Mouse (Mus musculus) liver, adult 2 months (tissue): ENCODE results near the gene Gm11549. TPM values are rescaled to one million over a fixed set of nuclear protein-coding genes. Genes with fewer than 3 reads are reported as not detected.
A peak's percentile ranks its signal among the peaks of the same experiment; 100 is the strongest.

ENCODE experiments used
- DNase-seq: peaks from one replicate; pipeline ENCODE4 v3.0.0-alpha.2; 2011; ENCODE audit warnings: low read depth, low spot score; ENCODE audit errors: extremely low read depth
- H3K27ac ChIP-seq: fragments of 200-500 bp; replicated peaks from 2 replicates; pipeline ENCODE4 v1.5.1; 2012; ENCODE audit warnings: low read depth, mild to moderate bottlenecking, control low read depth, inconsistent platforms, low read length; ENCODE audit not compliant: insufficient read depth
- H3K27me3 ChIP-seq: fragments of 200-500 bp; 2 replicates; pipeline ENCODE4 v1.6.1; 2012; ENCODE audit warnings: mild to moderate bottlenecking, moderate library complexity, low read length, inconsistent platforms; ENCODE audit not compliant: control insufficient read depth, insufficient read depth
- H3K36me3 ChIP-seq: fragments of 200-500 bp; 2 replicates; pipeline ENCODE4 v1.6.1; 2012; ENCODE audit warnings: low read length, inconsistent platforms; ENCODE audit not compliant: control insufficient read depth, insufficient read depth
- H3K4me1 ChIP-seq: fragments of 200-500 bp; 2 replicates; pipeline ENCODE4 v1.6.1; 2011; ENCODE audit warnings: low read length; ENCODE audit not compliant: control insufficient read depth, insufficient read depth
- H3K4me3 ChIP-seq: fragments of 200-500 bp; 2 replicates; pipeline ENCODE4 v1.5.1; 2011; ENCODE audit warnings: low read depth, mild to moderate bottlenecking, control low read depth, low read length, moderate library complexity; ENCODE audit not compliant: insufficient read depth
- H3K79me2 ChIP-seq: fragments of 200-500 bp; 2 replicates; pipeline ENCODE4 v1.6.1; 2012; ENCODE audit warnings: inconsistent platforms, mild to moderate bottlenecking, low read length, moderate library complexity; ENCODE audit not compliant: control insufficient read depth, insufficient read depth
- H3K9ac ChIP-seq: fragments of 200-500 bp; 2 replicates; pipeline ENCODE4 v1.6.1; 2012; ENCODE audit warnings: low read depth, mild to moderate bottlenecking, control low read depth, inconsistent platforms, low read length
- CTCF ChIP-seq: fragments of 200-500 bp; IDR thresholded peaks from 2 replicates; pipeline ENCODE4 v1.5.1; 2011; ENCODE audit warnings: low read depth, low read length, control low read depth
- POLR2A ChIP-seq: fragments of 200-500 bp; IDR thresholded peaks from 2 replicates; pipeline ENCODE4 v1.6.1; 2011; ENCODE audit warnings: low read length, control low read depth; ENCODE audit not compliant: insufficient read depth; ENCODE audit errors: extremely low read depth
- WGBS: fragments of 180-500 bp; shearing (Covaris S2); methylation state at CpG from one replicate; pipeline ENCODE4 v1.1.7; 2018; 5-methylcytosine and 5-hydroxymethylcytosine counted together
- polyA plus RNA-seq: library from polyadenylated mRNA; depleted of rRNA; stranded (reverse); fragments of >200 nt; gene quantifications from 2 replicates; pipeline ENCODE4 v1.2.3, GENCODE M21; 2012
- total RNA-seq: library from RNA; depleted of rRNA; stranded (reverse); fragments of >200 nt; gene quantifications from 2 replicates; pipeline ENCODE4 v1.2.3, GENCODE M21; 2014

Gene Gm11549
- total and polyA plus RNA-seq, 2 experiments = not detected

- H3K9ac ChIP-seq = no peak overlapping the region
- no peak overlapping the region for H3K4me3 ChIP-seq
- whole genome bisulfite sequencing = 97% methylated on average over 1 of the region's 1 CpGs
- no peaks in the 10 kb centered on the region; the same call in 1 of the 2 replicates for H3K4me1 ChIP-seq
- DNase-seq = no peak
- no peaks in the 10 kb centered on the region for H3K27me3 ChIP-seq
- TF ChIP-seq CTCF (no peak), POLR2A (no peak)
- H3K36me3 ChIP-seq = no peaks in the 10 kb centered on the region
- H3K27ac ChIP-seq = no peak overlapping the region
- no peaks in the 10 kb centered on the region for H3K79me2 ChIP-seq
These were observed 32.1 kb downstream of the Gm11549 start for GRCm38 (mm10) chr3:36489590-36489910.

GRCm38 (mm10) chr3:36488899-36489589 lies 32.6 kb downstream of the Gm11549 start:
- no peak overlapping the region for H3K27ac ChIP-seq
- H3K79me2 ChIP-seq = no peaks in the 10 kb centered on the region
- no peaks in the 10 kb centered on the region for H3K27me3 ChIP-seq
- H3K4me3 ChIP-seq = no peak overlapping the region
- H3K36me3 ChIP-seq = no peaks in the 10 kb centered on the region
- TF ChIP-seq POLR2A = no peak
- TF ChIP-seq CTCF = no peak
- H3K4me1 ChIP-seq = no peaks in the 10 kb centered on the region; the same call in 1 of the 2 replicates
- 88% methylated on average over 6 of the region's 6 CpGs for WGBS
- DNase-seq = no peak
- no peak overlapping the region for H3K9ac ChIP-seq

GRCm38 (mm10) chr3:36488367-36488766 lies 33.2 kb downstream of the Gm11549 start:
- H3K36me3 ChIP-seq = no peaks in the 10 kb centered on the region
- H3K27ac ChIP-seq = no peak overlapping the region
- no peaks in the 10 kb centered on the region for H3K27me3 ChIP-seq
- peaks cover under 1% of the 10 kb centered on the region for H3K4me1 ChIP-seq
- WGBS = 81% methylated on average over 1 of the region's 1 CpGs
- H3K79me2 ChIP-seq = no peaks in the 10 kb centered on the region
- DNase-seq = no peak
- no peak overlapping the region for H3K9ac ChIP-seq
- TF ChIP-seq POLR2A = no peak
- no peak for TF ChIP-seq CTCF
- no peak overlapping the region for H3K4me3 ChIP-seq

GRCm38 (mm10) chr3:36486881-36487280 lies 34.7 kb downstream of the Gm11549 start:
- H3K36me3 ChIP-seq = no peaks in the 10 kb centered on the region
- no peak overlapping the region for H3K4me3 ChIP-seq
- 86% methylated on average over 6 of the region's 6 CpGs for WGBS
- peaks cover 7% of the 10 kb centered on the region for H3K4me1 ChIP-seq
- no peaks in the 10 kb centered on the region for H3K79me2 ChIP-seq
- no peak for DNase-seq
- no peak overlapping the region for H3K9ac ChIP-seq
- H3K27ac ChIP-seq = no peak overlapping the region
- no peaks in the 10 kb centered on the region for H3K27me3 ChIP-seq
- no peak for TF ChIP-seq POLR2A
- no peak for TF ChIP-seq CTCF

- Histone ChIP-seq H3K4me1 (peaks cover 9% of the 10 kb centered on the region), H3K79me2 (no peaks in the 10 kb centered on the region), H3K9ac (no peak overlapping the region), H3K27ac (no peak overlapping the region), H3K4me3 (no peak overlapping the region), H3K36me3 (no peaks in the 10 kb centered on the region), H3K27me3 (no peaks in the 10 kb centered on the region)
- 48% methylated on average over 6 of the region's 6 CpGs for WGBS
- TF ChIP-seq CTCF = no peak
- TF ChIP-seq POLR2A = no peak
- peak; percentile 55 for DNase-seq
These were observed 35.4 kb downstream of the Gm11549 start for GRCm38 (mm10) chr3:36486176-36486575.

- no peak overlapping the region for H3K9ac ChIP-seq
- H3K4me3 ChIP-seq = no peak overlapping the region
- no peak overlapping the region for H3K27ac ChIP-seq
- H3K27me3 ChIP-seq = no peaks in the 10 kb centered on the region
- no peak for TF ChIP-seq POLR2A
- TF ChIP-seq CTCF = no peak
- H3K36me3 ChIP-seq = no peaks in the 10 kb centered on the region
- peaks cover 9% of the 10 kb centered on the region for H3K4me1 ChIP-seq
- no peak for DNase-seq
- no peaks in the 10 kb centered on the region for H3K79me2 ChIP-seq
- 96% methylated on average over 4 of the region's 4 CpGs for WGBS
These were observed 37.3 kb downstream of the Gm11549 start for GRCm38 (mm10) chr3:36484292-36484691.
